Mouse (Mus musculus): ENCODE data around the gene Phf21a.

- TF ChIP-seq CTCF (IDR thresholded peaks at IDR 0.05; ENCODE audit: low read depth, low read length) (no peak), GATA1 (IDR thresholded peaks at IDR 0.05; ENCODE audit: borderline replicate concordance, low read length) (no peak), TAL1 (conservative IDR thresholded peaks at IDR 0.05; ENCODE audit: low read depth, low read length) (no peak)
Observed at GRCm38 (mm10) chr2:92176292-92176691, 83.4 kb downstream of the Phf21a start.

Data from G1E (cell line).